Mouse (Mus musculus) skeletal muscle tissue, postnatal 0 days (tissue): ENCODE results near the gene Senp3. TPM values are rescaled to one million over a fixed set of nuclear protein-coding genes. Genes with fewer than 3 reads are reported as not detected.
A peak's percentile ranks its signal among the peaks of the same experiment; 100 is the strongest.

Source experiments
- microRNA counts: library from miRNA; unstranded; fragments of <30 nt; microRNA quantifications from one replicate; lab custom pipeline; 2015
- microRNA-seq, 2 experiments: library from miRNA; unstranded; fragments of <30 nt; microRNA quantifications; one replicate each; pipeline ENCODE4; 2016
- polyA plus RNA-seq: library from polyadenylated mRNA; unstranded; fragments of >200 nt; fragmentation: Nextera tagmentation; extraction: Ambion mirVana; gene quantifications from 2 replicates; pipeline ENCODE4 v1.2.1, GENCODE M21; 2015

The Senp3 gene
- 26.4 and 29.2 TPM in 2 replicates for polyA plus RNA-seq

DNA sequence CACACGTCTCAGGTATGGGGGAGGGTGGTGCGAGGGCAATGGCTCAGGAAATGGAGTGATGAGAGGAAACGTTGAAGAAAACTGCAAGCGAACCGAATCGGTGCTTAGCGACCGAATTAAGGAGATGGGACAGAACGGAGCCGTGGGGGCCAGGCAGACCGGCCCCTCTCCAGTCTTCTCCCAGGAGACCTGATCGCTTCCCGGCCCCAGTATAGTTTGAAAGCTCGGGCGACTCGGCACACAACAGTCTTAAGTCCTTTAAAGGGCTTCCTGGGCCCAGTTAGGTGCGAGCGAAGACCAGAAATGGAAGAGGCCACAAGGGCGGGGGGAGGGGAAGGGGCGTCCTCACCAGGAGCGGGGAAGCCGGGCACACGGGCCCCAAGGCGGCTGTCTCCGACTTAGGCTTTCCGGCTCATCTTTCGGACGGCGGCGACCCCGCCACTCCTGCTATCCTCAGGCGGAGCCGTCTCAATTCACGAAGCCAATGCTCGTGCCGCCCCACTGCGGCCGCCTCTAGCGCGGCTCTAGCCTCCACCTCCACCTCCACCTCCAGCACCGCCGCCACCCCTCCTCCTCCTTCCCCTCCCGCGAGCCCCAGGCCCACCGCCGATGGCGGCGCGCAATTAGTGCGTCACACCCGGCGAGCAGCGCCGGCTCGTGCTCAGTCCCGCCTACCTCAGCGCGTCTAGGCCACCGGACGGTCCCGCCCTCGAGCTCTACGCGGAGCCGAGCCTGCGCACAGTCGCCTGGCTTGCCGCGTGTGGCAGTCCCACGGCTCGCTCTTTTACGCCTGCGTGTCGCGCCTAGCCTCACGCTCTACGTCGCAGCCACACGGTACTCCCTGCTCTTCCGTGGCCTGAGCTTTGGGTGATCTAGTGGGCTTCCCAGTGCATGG, at the start of gene Senp3:
Senp3 (minus strand) TSS at position 771 of the 895 bp plus-strand sequence.

DNA sequence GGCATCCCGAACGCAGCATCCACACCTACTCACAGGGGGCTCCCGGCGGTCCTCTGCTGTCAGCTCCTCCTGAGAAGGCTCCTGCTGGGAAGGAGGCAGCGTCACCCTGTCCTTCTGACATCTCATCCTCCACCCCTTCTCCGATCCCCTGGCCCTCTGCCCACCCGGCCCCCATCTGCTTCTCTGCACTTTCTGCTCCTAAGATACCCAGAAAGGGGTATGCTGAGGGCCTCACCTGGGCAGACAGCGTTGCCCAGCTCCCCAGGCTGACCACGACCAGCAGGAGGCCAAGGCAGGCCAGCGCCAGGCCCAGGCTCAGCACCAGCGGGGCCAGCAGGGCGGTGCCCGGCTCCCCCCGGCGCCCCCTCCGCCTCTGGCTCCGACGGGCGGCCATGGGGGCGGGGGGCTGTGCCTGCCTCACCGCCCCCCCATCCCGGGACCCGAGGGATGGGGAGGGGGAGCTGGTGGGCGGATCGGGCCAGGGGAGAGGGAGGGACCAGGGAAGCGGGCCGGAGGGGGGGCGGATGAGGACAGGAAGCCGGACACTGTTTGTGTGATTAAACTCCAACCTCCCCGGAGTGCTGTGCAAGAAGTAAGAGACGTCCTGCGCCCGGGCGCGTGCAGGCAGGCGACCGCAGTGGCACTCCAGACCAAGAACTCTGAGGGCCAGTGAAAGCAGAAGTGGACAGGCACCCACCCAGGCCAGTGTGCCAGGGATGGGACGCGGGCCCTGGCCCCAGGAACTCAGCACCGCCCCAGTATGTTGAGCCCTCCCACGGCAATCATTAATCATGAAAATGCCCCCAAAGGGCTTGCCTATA, 13.7 kb upstream of the Senp3 start, which contains the start of the genes Tnfsf12 and Tnfsfm13:
Tnfsf12 (minus strand) TSS at position 489 of the 821 bp plus-strand sequence.
Tnfsfm13 (minus strand) TSS at position 738 of the 821 bp plus-strand sequence.

DNA sequence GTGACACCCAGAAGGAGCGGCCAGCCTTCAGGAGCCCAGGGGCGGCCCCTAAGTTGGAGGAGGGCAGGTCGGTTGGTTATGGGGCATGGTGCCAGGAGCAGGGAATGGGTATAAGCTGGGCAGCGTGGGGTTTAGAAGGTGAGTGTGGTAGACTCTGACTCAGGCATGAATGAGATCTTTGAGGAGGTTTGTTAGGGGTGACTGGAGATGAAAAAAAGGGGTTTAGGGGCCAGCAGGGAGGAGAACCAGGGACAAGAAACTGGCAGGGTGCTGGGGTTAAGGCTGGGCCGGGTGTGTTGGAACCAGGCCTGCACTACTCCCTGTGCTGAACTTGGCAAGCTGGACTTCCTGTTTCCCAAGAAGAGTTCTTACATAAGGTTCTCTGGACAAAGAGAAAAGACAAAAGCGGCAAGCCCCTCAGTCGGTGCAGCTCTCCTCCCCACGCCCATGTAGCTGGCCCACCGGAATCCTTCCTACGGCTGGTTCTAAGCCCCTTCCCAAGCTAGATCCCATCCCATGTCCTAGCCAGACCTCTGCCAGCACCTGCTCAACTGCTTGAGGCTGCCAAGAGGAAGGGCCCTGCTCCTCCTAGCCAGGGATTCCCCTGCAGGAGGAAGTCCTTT, 3.8 kb upstream of the Senp3 start, which contains the start of gene Tnfsf13:
Tnfsf13 (minus strand) TSS at position 259 of the 623 bp plus-strand sequence.

DNA sequence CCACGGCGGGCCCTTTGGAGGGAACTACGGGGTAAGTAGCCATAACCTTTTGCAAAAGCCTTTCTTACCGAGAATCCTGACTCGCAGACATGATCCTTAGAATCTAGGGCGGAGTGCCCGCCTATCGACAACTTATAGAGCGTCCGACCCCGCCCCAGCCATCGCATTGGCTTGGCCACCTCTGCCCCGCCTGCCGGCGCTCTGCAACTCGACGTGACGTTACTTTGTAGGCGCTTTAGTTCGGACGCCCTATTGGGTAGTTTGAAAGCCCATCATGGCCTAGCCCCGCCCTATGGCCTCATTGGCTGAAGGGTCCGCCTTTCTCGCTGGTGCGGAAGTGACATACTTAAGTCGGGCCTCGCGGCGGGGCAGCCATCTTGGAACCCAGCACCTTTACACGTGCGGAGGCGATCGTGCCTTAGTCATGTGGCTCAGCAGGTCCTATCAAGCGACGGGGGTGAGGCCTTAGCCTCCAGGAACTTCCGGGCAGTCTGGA, 9.6 kb downstream of the Senp3 start, which contains the start of gene Eif4a1:
Eif4a1 (minus strand) TSS at position 213 of the 496 bp plus-strand sequence.

DNA sequence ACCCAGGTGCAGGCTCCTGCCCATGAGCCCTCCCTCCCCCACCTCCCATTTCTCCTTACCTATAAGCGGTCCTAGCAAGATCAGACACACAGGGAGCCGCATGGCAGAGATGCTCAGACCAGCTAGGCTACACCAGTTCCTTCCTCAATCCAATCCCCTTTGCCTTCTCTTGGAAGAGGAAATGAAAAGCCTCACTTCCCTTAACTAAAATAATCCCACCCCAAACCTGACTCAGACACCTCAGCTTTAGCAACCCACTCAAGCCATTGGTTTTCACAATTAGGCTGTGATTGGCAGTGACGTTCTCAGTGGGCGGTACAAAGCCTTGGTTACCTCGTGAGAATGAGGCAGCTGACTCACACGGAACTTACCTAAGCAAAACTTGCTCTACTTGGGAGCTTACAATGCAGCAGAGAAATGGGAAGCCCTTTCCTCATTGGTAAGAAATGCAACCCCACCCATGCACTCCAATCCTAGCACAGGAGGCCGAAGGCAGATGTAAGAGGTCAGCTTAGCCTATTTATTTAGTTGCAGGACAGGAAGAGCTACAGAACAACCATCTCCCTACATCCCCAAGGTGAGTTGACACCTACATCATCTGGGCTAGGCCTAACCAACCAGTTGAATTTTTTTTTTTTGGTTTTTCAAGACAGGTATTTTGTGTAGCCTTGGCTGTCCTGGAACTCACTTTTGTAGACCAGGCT, 15.8 kb downstream of the Senp3 start, which contains the start of gene Cd68:
Cd68 (minus strand) TSS at position 193 of the 704 bp plus-strand sequence.

DNA sequence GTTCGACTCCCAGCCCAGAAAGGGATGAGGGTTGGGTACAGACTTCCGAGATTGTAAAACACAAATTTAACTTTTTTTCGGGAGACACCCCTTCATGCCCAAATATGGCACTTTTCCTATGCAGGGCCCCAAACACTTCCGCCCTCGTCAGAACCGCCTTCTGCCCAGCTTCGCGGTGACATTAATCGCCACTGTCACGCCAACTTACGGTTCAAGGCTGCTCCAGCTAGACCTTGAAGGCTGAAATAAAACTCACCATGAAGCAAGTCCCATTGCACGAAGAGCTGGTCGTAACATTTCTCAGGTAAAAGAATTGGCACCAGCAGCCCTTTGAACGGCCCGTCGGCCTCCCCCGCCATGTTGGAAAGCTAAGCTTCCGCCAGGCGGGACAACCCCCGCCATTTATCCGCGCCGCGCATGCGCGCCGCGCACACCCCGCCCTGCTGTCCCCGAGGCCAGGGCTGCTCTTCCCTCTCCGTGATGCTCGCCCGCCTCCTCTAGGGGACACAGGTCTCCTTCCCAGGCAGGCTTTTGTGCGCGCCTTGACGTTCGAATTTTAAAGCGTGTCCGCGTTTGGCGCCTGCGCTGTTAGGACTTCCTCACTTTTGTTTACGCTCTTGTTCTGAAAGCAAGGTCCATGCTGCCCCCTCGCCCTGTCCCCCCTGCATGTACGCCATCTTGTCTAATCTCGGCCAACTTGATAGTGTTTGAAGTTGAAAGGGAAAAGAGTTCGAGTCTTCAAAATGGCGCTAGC, 19.5 kb downstream of the Senp3 start, which contains the start of gene Mpdu1:
Mpdu1 (minus strand) TSS at position 430 of the 754 bp plus-strand sequence.

DNA sequence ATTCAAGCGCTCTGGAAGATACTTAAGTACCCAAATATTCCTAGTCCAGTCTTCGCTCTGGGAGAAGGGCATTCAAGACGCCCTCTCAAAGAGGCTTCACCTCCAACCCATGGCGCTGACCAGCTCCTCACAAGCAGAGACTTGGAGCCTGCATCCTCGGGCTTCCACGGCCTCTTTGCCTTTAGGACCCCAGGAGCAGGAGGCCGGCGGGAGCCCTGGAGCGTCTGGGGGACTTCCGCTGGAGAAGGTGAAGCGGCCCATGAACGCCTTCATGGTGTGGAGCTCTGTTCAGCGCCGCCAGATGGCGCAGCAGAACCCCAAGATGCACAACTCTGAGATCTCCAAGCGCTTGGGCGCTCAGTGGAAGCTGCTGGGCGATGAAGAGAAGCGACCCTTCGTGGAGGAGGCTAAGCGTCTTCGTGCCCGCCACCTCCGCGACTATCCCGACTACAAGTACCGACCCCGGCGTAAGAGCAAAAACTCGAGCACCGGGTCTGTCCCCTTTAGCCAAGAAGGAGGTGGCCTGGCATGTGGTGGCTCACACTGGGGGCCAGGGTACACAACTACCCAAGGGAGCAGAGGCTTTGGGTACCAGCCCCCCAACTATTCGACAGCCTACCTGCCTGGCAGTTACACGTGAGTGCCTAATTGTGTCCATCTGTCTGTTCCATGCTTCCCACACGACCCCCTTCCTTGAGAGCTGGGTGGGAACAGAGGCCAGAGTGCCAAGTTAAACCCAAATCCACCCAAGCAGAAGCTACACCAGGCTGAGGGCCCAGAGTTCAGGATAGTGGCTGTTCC, 26.4 kb downstream of the Senp3 start, which contains the start of gene Sox15:
Sox15 (plus strand) TSS at position 51 of the 801 bp plus-strand sequence.

DNA sequence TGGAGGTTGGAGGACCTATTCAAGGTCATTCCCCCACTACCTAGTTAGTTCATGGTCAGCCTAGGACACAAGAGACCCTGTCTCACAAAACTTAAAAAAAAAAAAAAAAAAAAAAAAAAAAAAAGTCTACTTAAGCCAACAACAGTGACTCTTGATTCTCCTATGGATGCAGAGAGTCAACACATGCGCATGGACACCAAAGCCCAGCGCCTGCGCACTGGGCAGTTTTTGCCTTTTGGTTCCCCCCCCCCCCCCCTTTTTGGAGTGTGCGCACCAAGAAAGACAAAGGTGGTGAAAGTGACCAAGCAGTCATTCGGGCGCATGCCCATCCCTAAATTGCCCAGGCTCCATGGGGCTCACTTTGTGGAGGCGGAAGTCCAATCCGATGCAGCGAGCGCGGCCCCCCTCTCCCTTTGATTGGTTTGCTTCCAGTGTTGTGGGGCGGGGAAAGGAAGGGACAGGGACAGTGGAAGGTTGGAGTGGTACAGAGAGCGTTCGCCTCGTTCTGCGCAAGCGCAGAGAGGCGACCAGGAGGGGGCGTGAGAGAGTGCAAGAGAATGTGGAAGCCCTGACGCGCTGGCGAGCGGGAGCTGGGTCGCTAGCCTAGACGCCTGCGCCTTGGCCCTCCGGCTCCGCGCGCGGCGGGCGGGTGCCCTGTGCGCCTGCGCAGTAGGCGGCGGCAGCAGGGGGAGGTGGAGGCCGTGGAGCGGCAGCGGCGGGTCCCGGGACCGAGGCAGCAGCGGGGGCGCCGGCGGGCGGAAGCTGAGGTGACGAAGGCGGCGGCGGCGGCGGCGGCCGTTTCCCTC, 49.4 kb downstream of the Senp3 start, which contains the start of gene Fxr2:
Fxr2 (plus strand) TSS at position 707 of the 806 bp plus-strand sequence.

MicroRNA genes within 50 kb of the gene (microRNA counts, 519-probe panel; counts per million panel counts)
- microRNA mmu-miR-1934 (lab: Ali Mortazavi, UCI) (296 counts per million, percentile 58 among the panel's probes with 10 or more counts), microRNA mmu-miR-467f (lab: Ali Mortazavi, UCI) (2,197 counts per million, percentile 66 among the panel's probes with 10 or more counts)

Small RNAs within 50 kb of the gene (microRNA-seq; reads per million reads assigned to microRNA genes)
- gene Mir1934 (1.2 to 1.5 reads per million in 2 experiments), gene Mir467f (0 reads per million in 2 experiments)

Other genes starting within 250 kb of the Senp3 start
- gene Dnah2, start 133.0 kb downstream of the Senp3 start, polyA plus RNA-seq, result 0.36 and 0.65 TPM in 2 replicates
- gene Efnb3, start 121.9 kb downstream of the Senp3 start, polyA plus RNA-seq, result 0.50 and 0.89 TPM in 2 replicates
- 5.3 and 7.8 TPM in 2 replicates for gene Wrap53, start 101.8 kb downstream of the Senp3 start, polyA plus RNA-seq
- 34.5 and 37.5 TPM in 2 replicates for gene Trp53, start 101.7 kb downstream of the Senp3 start, polyA plus RNA-seq
- gene Atp1b2, start 76.1 kb downstream of the Senp3 start, polyA plus RNA-seq, result 74.2 and 78.6 TPM in 2 replicates
- 0.45 and 0.63 TPM in 2 replicates for gene Shbg, start 64.2 kb downstream of the Senp3 start, polyA plus RNA-seq
- gene Sat2, start 60.1 kb downstream of the Senp3 start, polyA plus RNA-seq, result 12.4 and 15.9 TPM in 2 replicates
- gene Fxr2, start 49.1 kb downstream of the Senp3 start, polyA plus RNA-seq, result 19.9 and 21.3 TPM in 2 replicates
- 0.16 TPM in 1 of 2 replicates, not detected in the other for gene Sox15, start 26.8 kb downstream of the Senp3 start, polyA plus RNA-seq
- gene Mpdu1, start 19.4 kb downstream of the Senp3 start, polyA plus RNA-seq, result 29.7 and 47.4 TPM in 2 replicates
- 16.2 and 25.5 TPM in 2 replicates for gene Cd68, start 15.9 kb downstream of the Senp3 start, polyA plus RNA-seq
- 167 and 224 TPM in 2 replicates for gene Eif4a1, start 9.7 kb downstream of the Senp3 start, polyA plus RNA-seq
- gene Tnfsf13, start 3.7 kb upstream of the Senp3 start, polyA plus RNA-seq, result 0.65 and 0.67 TPM in 2 replicates
- gene Tnfsf12, start 13.8 kb upstream of the Senp3 start, polyA plus RNA-seq, result 11.5 and 13.1 TPM in 2 replicates
- 5.9 and 6.9 TPM in 2 replicates for gene Tnfsfm13, start 14.0 kb upstream of the Senp3 start, polyA plus RNA-seq
- gene Polr2a, start 76.6 kb upstream of the Senp3 start, polyA plus RNA-seq, result 9.3 and 10.3 TPM in 2 replicates
- gene Slc35g3, start 79.9 kb upstream of the Senp3 start, polyA plus RNA-seq, result not detected in 2 replicates
- 2.5 and 2.9 TPM in 2 replicates for gene Zbtb4, start 83.8 kb upstream of the Senp3 start, polyA plus RNA-seq
- 79.0 and 95.8 TPM in 2 replicates for gene Chrnb1, start 113.9 kb upstream of the Senp3 start, polyA plus RNA-seq
- gene Fgf11, start 119.8 kb upstream of the Senp3 start, polyA plus RNA-seq, result 1.5 and 2.2 TPM in 2 replicates
- gene Tmem102, start 123.5 kb upstream of the Senp3 start, polyA plus RNA-seq, result 0.31 and 0.45 TPM in 2 replicates
- not detected in 2 replicates for gene Gm39566, start 133.2 kb upstream of the Senp3 start, polyA plus RNA-seq
- gene Spem2, start 136.4 kb upstream of the Senp3 start, polyA plus RNA-seq, result not detected in 2 replicates
- not detected in 2 replicates for gene Spem1, start 140.1 kb upstream of the Senp3 start, polyA plus RNA-seq
- 2.1 TPM in 2 replicates for gene Nlgn2, start 155.7 kb upstream of the Senp3 start, polyA plus RNA-seq
- 242 and 272 TPM in 2 replicates for gene Tmem256, start 156.4 kb upstream of the Senp3 start, polyA plus RNA-seq
- 36.6 and 44.6 TPM in 2 replicates for gene Plscr3, start 164.3 kb upstream of the Senp3 start, polyA plus RNA-seq
- gene Tnk1, start 176.6 kb upstream of the Senp3 start, polyA plus RNA-seq, result 0.09 and 0.46 TPM in 2 replicates
- gene Tmem95, start 195.9 kb upstream of the Senp3 start, polyA plus RNA-seq, result not detected in 2 replicates
- gene Kctd11, start 199.3 kb upstream of the Senp3 start, polyA plus RNA-seq, result 2.6 and 3.6 TPM in 2 replicates
- 0.34 and 0.46 TPM in 2 replicates for gene Acap1, start 213.5 kb upstream of the Senp3 start, polyA plus RNA-seq
- 1.8 and 2.4 TPM in 2 replicates for gene 2810408A11Rik, start 218.9 kb upstream of the Senp3 start, polyA plus RNA-seq
- 3.0 and 3.3 TPM in 2 replicates for gene Neurl4, start 219.0 kb upstream of the Senp3 start, polyA plus RNA-seq
- gene Gps2, start 231.8 kb upstream of the Senp3 start, polyA plus RNA-seq, result 41.9 and 42.1 TPM in 2 replicates
- 952 and 1,117 TPM in 2 replicates for gene Eif5a, start 239.9 kb upstream of the Senp3 start, polyA plus RNA-seq